Mouse (Mus musculus) right cerebral cortex, postnatal 10 days (tissue): ENCODE measurements around the gene Usp6nl.
A peak's percentile ranks its signal among the peaks of the same experiment; 100 is the strongest.

ENCODE experiments used
- DNase-seq, 2 experiments: peaks; one replicate each; pipeline ENCODE4 v3.0.0; 2021; ENCODE audit warnings: low spot score in 2 of 2

Usp6nl gene

DNA sequence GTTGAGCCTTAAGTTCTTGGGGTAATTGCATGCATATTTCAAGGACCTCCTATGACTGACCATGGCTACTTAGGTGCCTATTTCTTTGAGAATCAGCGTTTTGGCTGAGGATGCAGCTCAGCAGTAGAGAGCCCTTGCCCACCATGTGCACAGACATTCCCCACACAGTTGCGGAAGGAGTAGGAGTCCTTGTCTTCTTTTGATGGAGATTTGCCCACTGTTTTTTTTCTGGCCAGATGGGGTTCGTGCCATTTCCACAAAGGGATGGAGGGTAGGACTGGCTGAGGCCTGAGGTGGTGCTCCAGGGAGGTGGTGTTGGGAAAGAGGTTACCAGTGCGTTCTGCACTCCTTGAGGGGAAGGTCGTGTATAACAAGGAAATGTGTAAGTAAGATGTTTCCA lies 91.9 kb downstream of the Usp6nl start:
- no peak for DNase-seq

DNA sequence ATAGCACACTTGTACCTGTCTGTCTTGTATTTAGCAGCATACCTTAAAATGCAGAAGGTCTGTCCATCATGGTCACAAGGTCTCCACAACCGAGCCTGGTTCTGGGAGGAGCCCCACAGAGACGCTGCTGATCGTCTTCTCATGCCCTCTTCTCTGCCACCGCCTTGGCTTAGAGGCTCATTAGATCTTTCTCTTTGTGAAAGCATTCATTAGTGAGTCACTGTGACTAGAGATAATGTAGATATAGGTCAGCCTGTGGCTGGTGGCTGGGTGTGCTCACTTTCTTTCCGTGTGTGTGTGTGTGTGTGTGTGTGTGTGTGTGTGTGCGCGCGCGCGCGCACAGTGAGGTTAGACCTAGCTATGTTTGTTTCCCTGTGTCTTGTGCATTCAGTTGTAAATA lies 94.7 kb downstream of the Usp6nl start:
- DNase-seq = no peak

DNA sequence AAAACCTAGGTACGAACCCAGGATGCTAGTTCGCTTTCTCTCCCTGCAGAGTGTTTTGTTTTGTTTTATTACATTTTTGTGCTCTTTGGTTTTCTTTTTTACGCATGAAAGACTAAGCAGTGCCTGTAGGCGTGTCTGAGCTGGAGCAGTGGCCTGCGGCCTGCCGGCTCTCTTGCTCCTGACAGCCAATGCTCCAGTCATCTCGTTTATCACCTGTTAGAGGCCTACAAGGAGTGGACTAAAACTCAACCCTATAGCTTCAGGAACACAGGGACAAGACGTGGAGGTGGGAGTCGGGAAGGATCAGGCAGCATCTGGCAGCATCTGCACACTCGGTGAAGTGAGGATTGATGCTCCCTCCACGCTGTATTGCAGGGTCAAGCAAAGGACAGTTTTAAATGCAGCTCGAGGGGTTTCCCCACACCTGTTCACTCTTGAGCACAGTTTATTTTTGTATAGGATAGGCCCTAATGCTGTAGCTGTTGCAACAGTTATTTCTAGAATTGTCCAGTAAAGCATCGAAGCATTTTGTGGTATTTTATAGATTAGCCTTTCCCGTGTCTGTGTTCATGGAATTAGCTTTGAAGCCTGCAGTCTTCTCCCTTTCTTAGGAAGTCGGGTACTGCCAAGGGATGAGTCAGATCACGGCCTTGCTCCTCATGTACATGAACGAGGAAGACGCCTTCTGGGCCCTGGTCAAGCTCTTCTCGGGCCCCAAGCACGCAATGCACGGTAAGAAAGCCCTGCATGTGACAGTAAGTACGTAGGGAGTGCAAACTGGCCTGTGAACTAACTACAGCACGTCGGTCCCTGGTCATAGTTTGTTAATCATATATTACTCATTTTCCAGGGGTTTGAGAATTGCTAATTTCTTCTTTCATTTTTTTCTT lies 101.4 kb downstream of the Usp6nl start:
- no peak for DNase-seq

DNA sequence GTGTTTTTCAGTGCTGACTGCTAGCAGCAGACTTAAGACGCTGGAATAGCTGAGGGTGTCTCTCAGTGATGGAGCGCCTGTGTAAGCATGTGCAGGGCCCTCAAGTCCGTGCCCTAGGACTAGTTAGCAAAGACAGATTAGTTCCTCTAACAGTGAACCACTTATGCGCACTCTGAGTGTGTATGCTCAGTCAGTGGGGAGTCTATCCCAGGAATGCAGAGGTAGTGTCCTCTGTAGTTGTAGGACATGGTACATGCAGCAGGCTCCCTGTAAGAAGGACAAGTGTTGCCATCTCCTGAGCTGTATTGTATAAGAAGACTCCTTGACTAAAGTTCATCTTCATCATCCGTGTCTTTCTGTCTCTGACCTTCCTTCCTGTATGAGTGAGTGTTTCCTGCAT lies 102.4 kb downstream of the Usp6nl start:
- no peak for DNase-seq

DNA sequence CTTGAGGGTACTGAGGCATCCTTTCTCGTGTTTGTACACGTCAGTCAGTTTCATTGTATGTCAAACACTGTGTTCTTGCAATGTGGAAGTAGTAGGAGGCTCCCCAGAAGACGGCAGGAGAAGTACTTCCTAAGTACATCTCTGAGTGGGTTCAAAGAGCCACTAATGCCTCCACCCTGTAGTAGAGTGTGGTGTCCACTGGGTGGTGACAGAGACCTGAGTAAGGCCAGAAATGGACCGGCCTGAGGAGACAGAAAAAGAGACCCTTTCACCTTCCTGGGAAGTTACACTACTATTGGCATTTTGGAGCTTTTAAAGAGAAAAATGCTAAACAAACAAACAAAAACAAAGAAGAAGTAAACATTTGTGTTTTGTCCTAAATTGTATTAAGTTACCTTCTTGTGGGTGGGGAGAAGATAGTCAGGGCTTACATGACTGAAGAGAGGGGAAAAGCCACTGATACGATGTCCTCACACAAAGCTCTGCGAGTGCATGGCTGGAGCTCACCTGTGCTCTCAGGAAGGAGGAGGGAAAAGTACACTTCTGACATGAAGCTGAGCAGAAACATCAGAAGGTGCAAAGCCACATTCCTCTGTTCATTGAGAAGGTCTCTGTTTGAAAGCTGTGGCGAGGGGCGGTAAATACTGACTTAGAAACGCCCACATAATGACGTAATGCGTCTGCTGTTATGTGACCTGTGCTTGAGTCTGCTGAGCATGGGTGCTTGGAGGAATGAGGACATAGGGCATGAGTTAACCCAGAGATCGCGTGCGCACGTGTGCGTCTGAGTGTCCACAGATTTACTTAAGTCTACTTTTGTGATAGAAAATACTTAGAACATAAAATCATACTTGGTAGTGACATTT lies 113.9 kb downstream of the Usp6nl start:
- DNase-seq = peak; percentile 57 to 74

DNA sequence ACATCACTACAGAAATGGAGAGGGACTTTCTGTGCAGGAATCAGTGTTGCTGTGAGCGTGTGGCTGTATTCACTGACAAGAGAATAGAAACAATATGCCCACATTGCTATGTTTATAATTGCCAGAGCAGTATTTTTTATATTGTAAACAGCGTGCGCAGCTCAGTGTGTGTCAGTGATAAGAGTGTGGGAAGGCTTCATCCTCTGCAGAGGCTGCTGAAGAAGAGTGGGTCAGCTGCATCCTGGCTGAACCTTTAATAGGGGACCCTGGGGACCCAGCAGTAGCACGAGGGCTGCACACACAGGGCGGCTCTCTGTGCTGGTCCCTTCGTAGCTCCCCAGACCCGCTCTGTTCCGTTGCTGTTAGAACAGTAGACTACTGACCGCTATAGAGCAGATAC lies 119.2 kb downstream of the Usp6nl start:
- DNase-seq = no peak

DNA sequence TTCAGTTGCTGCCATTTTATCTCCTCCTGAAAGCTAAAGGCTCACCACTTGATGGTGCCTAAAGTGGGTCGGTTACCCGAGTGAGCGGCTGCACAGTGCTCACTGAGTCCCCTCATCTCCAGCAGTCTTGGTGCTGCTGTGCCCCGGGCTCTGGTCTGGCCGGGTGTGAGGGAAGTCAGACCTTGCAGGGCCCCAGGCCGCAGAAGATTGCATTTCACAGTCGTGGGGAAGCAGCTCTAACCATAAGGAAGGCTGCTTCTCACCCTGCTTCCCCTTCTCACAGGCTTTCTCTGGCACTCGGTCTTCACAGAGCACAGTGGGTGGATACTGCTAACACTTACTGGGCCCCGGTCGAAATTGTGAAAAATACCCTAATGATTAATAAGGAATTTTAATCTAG lies 119.8 kb downstream of the Usp6nl start:
- no peak for DNase-seq

DNA sequence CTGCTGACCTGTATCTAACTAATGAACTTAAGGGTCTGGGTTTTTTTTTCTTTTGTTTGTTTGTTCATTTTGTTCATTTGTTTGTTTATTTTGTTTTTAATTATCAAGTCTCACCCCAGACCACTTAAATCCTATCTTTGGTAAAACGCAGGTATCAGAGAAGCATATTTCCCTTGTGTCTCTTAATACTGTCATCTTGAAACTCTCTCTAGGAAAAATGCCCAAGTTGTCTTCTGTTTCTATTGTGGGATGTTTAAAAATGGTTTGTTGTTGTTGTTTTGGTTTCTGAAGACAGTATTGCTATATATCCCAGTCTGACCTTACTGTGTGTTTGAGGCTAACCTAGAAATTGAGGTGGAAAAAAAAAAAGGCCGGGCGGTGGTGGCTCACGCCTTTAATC lies 121.5 kb downstream of the Usp6nl start:
- no peak for DNase-seq

DNA sequence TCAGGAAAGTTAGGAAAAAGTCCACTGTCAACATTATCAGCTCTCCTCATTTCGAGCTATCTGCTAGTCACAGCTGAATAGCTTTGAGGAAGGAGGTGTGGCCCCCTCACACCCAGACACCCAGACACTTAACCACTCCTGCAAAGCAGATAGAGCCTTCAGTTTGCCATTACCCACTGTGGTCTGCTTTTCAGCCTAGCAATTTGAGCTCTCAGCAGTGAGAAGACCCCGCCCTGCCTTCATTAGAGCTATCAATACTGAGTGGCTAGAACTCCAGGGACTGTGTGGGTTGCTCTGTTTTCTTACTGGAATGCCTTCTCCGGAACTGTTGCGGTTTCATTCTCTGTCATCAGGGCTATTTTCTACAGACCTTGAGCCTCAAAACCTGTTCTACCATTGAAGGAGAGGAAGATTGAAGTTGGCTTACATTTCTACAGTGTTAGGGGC lies 122.3 kb downstream of the Usp6nl start:
- no peak for DNase-seq

DNA sequence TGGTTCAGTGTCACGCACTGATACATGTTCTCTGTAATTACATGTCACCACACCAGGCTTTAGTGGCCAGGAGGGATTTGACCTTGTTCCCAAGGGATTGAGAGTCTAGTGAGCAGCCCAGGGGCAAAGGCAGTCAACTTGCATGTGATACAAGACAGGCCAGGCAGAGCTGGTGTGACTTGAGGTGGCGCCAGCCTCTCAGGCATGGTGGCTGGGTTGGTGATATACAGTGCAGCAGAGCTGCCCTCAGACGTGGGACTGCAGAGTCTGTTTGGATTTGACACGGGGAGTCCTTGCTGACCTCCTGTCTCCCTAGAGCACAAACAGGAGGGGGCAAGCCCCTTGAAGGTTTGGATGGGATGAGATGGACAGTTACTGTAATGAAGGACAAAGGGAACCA lies 123.4 kb downstream of the Usp6nl start:
- DNase-seq = no peak

DNA sequence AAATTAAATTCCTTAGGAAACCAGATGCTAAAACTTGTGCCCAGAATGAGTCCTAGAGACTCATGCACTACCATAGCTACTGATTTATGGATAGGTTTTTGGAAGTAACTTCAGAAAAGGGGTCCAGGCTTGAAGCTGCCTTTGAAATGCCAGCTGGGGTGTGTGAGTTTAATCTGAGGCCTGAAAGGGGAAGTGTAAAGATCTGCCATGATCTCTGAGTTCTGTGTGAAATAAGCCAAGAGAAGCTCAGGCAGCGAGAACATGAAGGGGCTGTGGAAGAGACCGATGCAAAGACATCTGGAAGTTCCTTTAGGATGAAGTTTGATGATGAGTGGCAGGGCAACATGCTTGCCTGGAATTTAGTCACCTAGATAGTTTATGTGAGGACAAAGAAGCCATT lies 126.4 kb downstream of the Usp6nl start:
- DNase-seq = no peak

DNA sequence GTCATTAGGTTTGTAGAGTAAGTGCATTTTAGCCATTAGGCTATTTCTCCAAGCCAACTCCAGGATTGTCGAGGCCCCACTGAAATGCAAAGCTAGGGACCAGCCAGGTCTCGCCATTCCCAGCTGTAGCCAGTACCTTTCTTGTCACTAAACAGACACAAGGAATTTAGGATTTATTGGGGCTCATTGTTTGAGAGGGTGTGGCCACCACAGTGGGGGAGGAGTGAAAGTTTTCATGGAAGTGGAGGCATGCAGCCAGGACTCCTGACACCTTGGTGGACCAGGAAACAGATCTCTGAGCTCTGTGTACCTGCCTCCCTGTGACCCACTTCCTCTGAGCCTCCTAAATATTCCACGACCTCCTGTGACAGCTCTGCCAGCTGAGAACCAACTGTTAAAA lies 127.2 kb downstream of the Usp6nl start:
- no peak for DNase-seq

DNA sequence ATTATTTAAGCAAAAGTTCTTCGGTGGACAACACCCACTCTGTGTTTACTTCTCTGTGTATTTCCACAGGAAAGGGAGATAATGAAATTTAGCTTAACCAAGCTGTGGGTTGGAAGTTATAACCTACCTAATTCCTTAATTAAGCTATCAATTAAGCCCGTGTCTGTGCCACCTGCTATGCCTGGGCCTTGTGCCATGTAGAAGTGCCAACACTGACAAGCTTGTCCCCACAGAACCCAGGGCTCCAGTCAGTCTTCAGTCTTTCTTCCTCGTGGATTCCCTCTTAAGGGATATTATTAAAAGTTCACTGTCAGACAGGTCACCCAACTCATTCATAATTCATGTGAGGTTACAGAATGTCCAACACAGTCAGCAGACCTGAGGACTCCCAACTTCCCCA lies 128.1 kb downstream of the Usp6nl start:
- DNase-seq = peak; percentile 58 to 62

DNA sequence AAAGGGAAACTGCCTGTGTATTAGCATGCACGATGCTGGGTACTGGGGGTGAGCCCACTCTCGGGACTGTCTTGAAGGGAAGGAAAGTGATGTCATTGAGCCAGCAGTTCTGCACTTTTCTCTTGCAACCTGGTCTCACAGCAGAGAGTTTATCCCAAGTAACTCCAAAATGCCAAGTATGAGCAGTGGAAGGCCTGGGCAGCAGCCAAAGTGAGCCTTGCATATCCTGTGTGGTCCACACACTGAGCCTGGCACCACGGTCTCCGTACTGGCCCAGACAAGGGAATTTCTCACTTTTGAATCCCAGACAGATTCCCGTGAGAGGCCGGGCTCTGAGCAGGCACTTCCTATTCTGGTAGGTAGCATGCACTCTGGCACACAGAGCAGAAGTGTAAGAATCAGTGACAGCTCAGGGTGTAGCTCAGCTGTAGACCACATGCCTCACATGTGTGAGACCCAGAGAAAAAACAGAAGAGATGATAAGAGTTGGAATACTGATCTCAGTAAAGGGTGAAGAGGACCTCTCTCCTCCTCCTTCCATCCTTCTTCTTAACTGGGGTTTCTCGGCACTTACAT lies 132.6 kb downstream of the Usp6nl start:
- DNase-seq = peak; percentile 47 to 58

DNA sequence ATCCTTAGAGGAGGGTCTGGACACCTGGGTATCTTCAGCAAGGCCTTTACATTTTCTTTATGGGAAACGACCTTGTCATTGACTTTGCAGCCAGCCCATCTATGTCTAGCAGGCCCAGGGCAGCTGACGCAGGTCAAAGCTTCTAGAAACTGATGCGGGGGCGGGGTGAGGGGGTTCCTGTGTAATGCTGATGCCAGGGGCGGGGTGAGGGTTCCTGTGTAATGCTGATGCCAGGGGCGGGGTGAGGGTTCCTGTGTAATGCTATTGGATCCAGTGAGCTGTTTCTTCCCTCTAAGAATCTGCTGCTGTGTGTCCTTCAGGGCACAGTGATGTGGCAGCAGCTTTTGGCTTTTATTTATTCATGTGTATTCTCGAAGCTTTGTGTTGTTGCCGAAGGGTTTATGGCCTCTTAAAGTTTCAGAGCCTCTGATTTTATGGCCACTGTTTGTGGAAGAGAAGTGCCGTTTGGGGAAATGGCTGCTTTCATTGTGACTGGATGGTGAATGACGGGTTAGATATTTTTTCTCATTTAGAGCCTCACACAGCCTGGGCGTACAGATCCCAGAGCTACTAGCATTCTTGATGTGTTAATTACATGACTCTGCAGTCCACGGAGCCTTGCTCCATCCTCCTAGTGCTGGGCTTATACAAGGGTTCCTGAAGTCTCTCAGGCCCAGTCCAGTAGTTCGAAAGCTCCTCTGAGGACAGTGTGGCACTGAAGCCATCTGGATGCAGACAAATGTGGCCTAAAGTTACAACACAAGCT lies 137.0 kb downstream of the Usp6nl start:
- no peak for DNase-seq

DNA sequence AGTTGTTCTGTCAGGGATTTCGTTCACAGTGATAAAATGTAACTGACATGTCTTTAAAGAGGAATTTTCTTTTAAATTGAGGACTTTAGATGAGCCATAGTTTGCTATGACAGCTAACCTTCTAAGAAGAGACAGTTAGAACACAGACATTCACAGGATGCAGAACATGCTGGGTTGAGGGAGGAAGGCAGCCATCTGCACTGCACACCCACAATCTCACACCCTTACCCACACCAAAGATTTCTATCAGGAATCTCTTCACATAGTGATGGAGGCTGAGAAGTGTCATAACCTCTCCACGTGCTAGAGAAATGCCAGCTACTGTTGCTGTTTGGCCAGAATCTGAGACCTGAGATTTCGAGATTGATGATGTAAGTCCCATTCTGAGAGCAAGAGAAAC lies 139.8 kb downstream of the Usp6nl start:
- no peak for DNase-seq

DNA sequence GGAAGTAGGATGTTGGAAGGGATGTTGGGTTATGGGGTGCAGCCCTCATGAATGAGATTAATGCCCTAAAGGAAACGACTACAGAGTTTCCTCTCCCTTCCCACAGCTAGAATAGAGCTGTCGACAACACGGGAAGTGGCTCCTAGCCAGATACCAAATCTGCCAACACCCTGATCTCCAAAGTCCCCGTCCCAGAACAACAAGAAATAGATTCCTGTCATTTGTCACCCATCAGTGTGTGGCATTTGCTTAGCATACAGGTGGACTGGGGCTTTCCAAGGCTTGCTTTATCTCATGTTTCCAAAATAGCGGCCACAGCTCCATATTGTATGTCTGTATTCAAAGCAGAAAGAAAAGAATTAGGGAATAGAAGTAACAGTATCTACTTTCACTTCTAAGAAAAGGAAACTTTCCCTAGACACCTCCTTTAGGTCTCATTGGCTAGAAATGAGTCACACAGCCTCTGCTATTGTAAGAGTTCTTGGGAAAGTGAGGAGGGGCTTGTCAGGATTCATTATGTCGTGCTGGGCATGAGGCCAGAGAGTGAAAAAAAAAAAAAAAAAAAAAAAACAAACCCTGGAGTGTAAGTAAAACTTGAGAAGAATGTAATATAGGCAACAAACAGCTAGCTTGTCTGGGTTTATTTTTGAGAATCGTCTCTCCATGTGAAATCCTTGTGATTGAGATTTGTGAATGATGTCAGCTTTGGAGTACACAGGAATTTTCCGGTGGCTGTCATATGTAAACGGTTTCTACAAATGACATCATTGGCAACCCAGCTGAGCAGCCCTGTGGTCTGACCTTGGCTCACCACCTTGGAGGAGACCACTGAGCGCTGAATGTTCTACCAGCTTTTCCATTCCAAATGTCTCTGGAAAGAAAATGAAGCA lies 141.6 kb downstream of the Usp6nl start:
- no peak for DNase-seq

DNA sequence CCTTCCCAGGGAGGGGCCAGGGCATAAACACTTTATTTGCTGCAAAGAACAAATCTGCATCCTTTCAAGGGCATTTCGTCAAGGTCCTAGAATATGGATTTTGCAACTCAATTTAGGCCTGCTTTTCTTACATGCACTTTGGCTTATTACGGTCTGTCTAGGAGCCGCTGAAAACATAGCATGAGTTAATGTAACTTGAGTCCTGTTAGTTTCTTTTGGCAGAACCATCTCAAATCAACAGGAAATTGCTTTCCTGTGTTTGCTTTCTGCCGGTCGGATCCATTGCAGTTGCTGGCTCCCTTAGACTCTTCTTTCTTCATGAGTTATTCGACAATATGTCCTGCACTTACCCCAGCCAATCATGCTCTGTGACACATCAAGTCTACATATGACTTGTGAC lies 143.9 kb downstream of the Usp6nl start:
- no peak for DNase-seq

DNA sequence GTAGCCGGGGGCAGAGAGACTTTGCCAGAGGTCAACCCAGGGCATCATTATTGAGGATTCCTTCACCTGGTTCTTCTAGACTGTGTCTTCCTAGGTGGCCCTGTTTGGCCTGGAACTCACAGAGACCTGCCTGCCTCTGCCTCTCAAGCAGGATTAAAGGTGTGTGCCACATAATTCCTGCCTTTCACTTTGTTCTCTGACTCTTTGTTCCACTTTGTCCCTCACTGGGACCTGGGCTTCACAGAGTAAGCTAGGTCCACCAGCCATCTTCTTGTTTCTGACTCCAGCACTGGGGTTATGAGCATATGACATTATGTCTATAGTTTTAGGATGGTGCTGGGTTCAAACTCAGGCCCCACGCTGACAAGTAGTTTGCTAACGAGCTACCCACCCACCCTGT lies 144.9 kb downstream of the Usp6nl start:
- DNase-seq = no peak

DNA sequence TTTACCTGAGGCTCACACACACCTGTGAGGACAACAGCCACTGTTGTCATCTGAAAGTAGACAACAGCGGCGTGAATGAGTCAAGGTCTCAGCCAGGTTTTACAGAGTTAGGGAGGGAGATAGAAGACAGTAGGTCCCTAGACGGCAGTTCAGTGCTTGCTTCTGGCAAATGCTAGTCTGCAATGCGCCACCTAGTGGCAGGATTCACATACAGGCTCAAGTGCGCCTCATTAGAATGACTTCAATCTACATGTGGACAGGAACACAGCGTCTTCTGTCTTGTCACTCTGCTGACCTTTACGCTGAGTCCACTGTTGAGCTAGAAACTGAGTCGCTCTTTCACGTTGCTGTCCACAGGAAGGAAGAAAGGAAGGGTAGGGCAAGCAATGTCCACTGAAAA lies 146.7 kb downstream of the Usp6nl start:
- DNase-seq = peak; percentile 67 to 76

DNA sequence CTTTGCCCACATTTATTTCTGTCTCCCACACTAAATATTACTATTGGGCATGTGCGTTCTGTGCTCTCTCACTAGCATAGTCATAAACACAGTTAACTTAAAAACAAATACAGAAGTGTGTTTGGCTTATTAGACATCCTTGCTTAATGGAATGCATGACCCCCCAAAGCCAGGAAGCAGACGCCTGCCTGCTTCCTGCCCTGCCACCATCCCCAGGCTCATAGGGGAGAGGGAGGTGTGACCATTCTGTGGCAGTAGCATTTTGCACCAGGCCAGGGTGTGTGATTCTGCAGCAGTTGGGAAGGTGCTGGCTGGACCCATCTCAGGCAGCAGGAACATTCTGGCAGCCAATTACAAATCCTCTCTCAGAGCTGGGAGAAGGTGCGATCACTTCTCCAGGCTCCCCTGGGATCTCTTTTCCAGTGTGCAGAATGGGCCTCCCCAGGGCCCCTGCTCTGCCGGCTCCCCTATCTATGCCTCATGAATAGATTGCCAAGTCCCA lies 148.7 kb downstream of the Usp6nl start:
- no peak for DNase-seq
